Mouse (Mus musculus) urinary bladder, postnatal 14 days (tissue): ENCODE results near the gene Plekha5.
"Not testable (repeated sequence)": the region's sequence is repeated elsewhere in the genome, so short reads cannot be mapped to it uniquely, and the experiment has no call there.

Experiments
- DNase-seq: peaks from one replicate; pipeline ENCODE4 v3.0.0; 2021; ENCODE audit warnings: low spot score

Gene Plekha5

GRCm38 (mm10) chr6:140490220-140490619 is 66.4 kb downstream of the Plekha5 start:
- DNase-seq = no peak

GRCm38 (mm10) chr6:140490921-140491537 is 67.2 kb downstream of the Plekha5 start:
- no peak for DNase-seq

GRCm38 (mm10) chr6:140492043-140492442 is 68.2 kb downstream of the Plekha5 start:
- no peak for DNase-seq

GRCm38 (mm10) chr6:140498074-140498473 is 74.2 kb downstream of the Plekha5 start:
- DNase-seq = no peak

- DNase-seq = no peak
These were observed 75.1 kb downstream of the Plekha5 start for GRCm38 (mm10) chr6:140498958-140499357.

GRCm38 (mm10) chr6:140500829-140501228 is 77.0 kb downstream of the Plekha5 start:
- DNase-seq = not testable (repeated sequence)

GRCm38 (mm10) chr6:140501841-140502240 is 78.0 kb downstream of the Plekha5 start:
- no peak for DNase-seq

- no peak for DNase-seq
These were observed 80.9 kb downstream of the Plekha5 start for GRCm38 (mm10) chr6:140504796-140505195.

GRCm38 (mm10) chr6:140507605-140508004 is 83.8 kb downstream of the Plekha5 start:
- no peak for DNase-seq

- DNase-seq = peak; percentile 33
These were observed 84.8 kb downstream of the Plekha5 start for GRCm38 (mm10) chr6:140508475-140509150.

GRCm38 (mm10) chr6:140509151-140509530 is 85.3 kb downstream of the Plekha5 start:
- DNase-seq = no peak

- DNase-seq = no peak
These were observed 88.2 kb downstream of the Plekha5 start for GRCm38 (mm10) chr6:140512016-140512415.

- DNase-seq = no peak
These were observed 88.6 kb downstream of the Plekha5 start for GRCm38 (mm10) chr6:140512427-140512826.

GRCm38 (mm10) chr6:140514205-140515110 is 90.6 kb downstream of the Plekha5 start:
- no peak for DNase-seq

GRCm38 (mm10) chr6:140515550-140515949 is 91.7 kb downstream of the Plekha5 start:
- no peak for DNase-seq

GRCm38 (mm10) chr6:140516202-140516601 is 92.3 kb downstream of the Plekha5 start:
- DNase-seq = no peak

GRCm38 (mm10) chr6:140517188-140517587 is 93.3 kb downstream of the Plekha5 start:
- peak; percentile 38 for DNase-seq

- no peak for DNase-seq
These were observed 95.2 kb downstream of the Plekha5 start for GRCm38 (mm10) chr6:140519019-140519418.

GRCm38 (mm10) chr6:140519488-140520159 is 95.8 kb downstream of the Plekha5 start:
- DNase-seq = no peak

- DNase-seq = no peak
These were observed 97.1 kb downstream of the Plekha5 start for GRCm38 (mm10) chr6:140520961-140521360.

- DNase-seq = no peak
These were observed 98.0 kb downstream of the Plekha5 start for GRCm38 (mm10) chr6:140521832-140522231.

- DNase-seq = no peak
These were observed 99.7 kb downstream of the Plekha5 start for GRCm38 (mm10) chr6:140523600-140523999.
